Mouse (Mus musculus): ENCODE data around the gene Wdr5.

GRCm38 (mm10) chr2:27504113-27504885 is 10.7 kb upstream of the Wdr5 start:
- no peak for TF ChIP-seq CTCF (IDR thresholded peaks at IDR 0.05; ENCODE audit: control insufficient read depth, insufficient read depth, insufficient replicate concordance, low read depth, low read length)
- no peak for TF ChIP-seq POLR2A (IDR thresholded peaks at IDR 0.05; ENCODE audit: control insufficient read depth, low read depth, low read length)
